Mouse (Mus musculus): Measurements from ENCODE around the gene Rin1. TPM values are rescaled to one million over a fixed set of nuclear protein-coding genes. Genes with fewer than 3 reads are reported as not detected.
A peak's percentile ranks its signal among the peaks of the same experiment; 100 is the strongest.
"Not testable (repeated sequence)": the region's sequence is repeated elsewhere in the genome, so short reads cannot be mapped to it uniquely, and the experiment has no call there.

Rin1 gene
- total RNA-seq (2021) (1 to 10 TPM; 1.2 to 1.8 TPM), polyA plus RNA-seq (2012; rRNA removed) (2.1 and 3.0 TPM in 2 replicates)
- long read RNA-seq: 0 reads

GRCm38 (mm10) chr19:5050047-5050905 is at the start of gene Rin1:
Gene Rin1, plus strand, starts transcription at chr19:5050481.
- H3K4me3 ChIP-seq: peak within 1 kb of the TSS; percentile 46
- DNase-seq: peak; percentile 68 to 76
- H3K79me2 ChIP-seq (replicated peaks; ENCODE audit: control insufficient read depth, insufficient read depth, low read length): no peaks in the 10 kb centered on the region
- TF ChIP-seq CTCF (IDR thresholded peaks at IDR 0.05) (peak; percentile 82), EP300 (IDR thresholded peaks at IDR 0.05; ENCODE audit: insufficient read depth, low read depth, low read length) (no peak), POLR2A (IDR thresholded peaks at IDR 0.05; ENCODE audit: insufficient read depth, low read depth, low read length) (peak; percentile 57)
- WGBS: 21% methylated on average over 14 of the region's 14 CpGs
- intact Hi-C loops (cut with DNase I): loop anchor here (1.0 kb wide), 1 partner anchor 23 kb away; no protein-coding TSS in a partner anchor
- peaks cover 4% of the 10 kb centered on the region for H3K4me1 ChIP-seq (ENCODE audit: control insufficient read depth, insufficient read depth, low read length)
- no peaks in the 10 kb centered on the region for H3K36me3 ChIP-seq (ENCODE audit: control insufficient read depth, insufficient read depth, low read length)
- peak within 1 kb of the TSS; percentile 56 for H3K9ac ChIP-seq (ENCODE audit: low read depth, low read length)
- H3K27ac ChIP-seq: peak within 1 kb of the TSS; percentile 67
- H3K27me3 ChIP-seq (ENCODE audit: control insufficient read depth, insufficient read depth, low read length): no peaks in the 10 kb centered on the region

DNA sequence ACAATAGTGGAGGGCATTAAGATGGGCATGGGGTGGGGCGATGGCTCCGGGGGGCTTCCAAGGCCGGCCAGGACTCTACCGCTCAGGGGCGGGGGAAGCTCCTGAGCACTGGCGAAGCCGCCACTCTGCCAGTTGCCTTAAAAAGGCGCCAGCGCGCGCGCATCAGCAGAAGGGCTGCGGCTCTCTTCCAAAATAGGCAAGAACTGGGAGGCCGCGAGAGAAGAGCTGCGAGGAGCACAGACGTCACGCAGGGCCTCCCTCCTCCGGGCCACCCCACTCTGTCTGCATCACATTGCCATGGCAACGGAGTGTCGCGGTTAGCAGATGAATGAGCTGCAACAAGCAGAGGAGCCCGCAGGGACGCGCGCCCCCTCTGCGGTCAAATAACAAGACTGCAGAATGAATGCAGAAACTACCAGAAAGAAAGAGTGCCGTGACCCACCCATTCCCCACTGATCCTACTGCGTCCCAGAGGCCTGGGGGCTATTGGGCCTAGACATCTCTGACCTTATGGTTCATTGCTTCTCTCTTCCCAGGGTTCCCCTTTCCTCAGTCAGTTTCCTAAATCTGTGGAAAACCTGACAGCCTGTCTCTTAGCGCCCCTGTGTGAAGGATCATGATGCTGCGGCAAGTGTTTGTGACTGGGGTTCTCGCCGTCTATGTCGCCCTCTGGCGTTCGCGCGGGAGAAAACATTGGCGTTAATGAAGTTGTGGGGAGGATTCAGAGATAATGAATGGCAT is 48.4 kb upstream of the Rin1 start:
- peak; percentile 75 to 81 for DNase-seq
- under 1% methylated on average over 39 of the region's 39 CpGs for WGBS
- TF ChIP-seq EP300 (IDR thresholded peaks at IDR 0.05; ENCODE audit: insufficient read depth, low read depth, low read length) (peak; percentile 92), CTCF (IDR thresholded peaks at IDR 0.05) (peak; percentile 85), POLR2A (IDR thresholded peaks at IDR 0.05; ENCODE audit: insufficient read depth, low read depth, low read length) (no peak)
- Histone ChIP-seq H3K27me3 (ENCODE audit: control insufficient read depth, insufficient read depth, low read length) (no peaks in the 10 kb centered on the region), H3K4me3 (0 out of 2 replicates have a peak overlapping the region, but pooled peaks have one; percentile 3), H3K36me3 (ENCODE audit: control insufficient read depth, insufficient read depth, low read length) (no peaks in the 10 kb centered on the region), H3K79me2 (replicated peaks; ENCODE audit: control insufficient read depth, insufficient read depth, low read length) (no peaks in the 10 kb centered on the region), H3K9ac (ENCODE audit: low read depth, low read length) (no peak overlapping the region), H3K27ac (no peak overlapping the region), H3K4me1 (ENCODE audit: control insufficient read depth, insufficient read depth, low read length) (no peaks in the 10 kb centered on the region)
- intact Hi-C loops (cut with DNase I): loop anchor here (1.0 to 10.0 kb wide), 3 partner anchors 21 to 247 kb away; partner anchors contain the start of genes Mrpl11 and Rbm4b

DNA sequence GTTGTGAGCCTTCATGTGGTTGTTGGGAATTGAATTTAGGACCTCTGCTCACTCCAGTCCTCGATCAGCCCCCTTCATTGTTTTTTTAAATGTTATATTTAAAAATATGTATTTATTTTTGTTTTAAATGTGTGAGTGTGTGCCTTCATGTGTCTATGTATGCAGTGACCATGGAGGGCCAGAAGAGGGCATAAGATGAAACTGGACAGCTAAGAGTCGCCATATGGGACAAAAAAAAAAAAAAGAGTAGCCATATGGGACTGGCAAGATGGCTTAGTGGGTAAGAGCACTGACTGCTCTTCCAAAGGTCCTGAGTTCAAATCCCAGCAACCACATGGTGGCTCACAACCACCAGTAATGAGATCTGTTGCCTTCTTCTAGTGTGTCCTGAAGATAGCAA is 46.6 kb upstream of the Rin1 start:
- not testable (repeated sequence) for H3K4me3 ChIP-seq; H3K36me3 ChIP-seq (ENCODE audit: control insufficient read depth, insufficient read depth, low read length); H3K4me1 ChIP-seq (ENCODE audit: control insufficient read depth, insufficient read depth, low read length); H3K9ac ChIP-seq (ENCODE audit: low read depth, low read length); H3K27me3 ChIP-seq (ENCODE audit: control insufficient read depth, insufficient read depth, low read length); H3K27ac ChIP-seq; DNase-seq; H3K79me2 ChIP-seq (replicated peaks; ENCODE audit: control insufficient read depth, insufficient read depth, low read length)
- intact Hi-C loops (cut with DNase I): loop anchor here (10.0 kb wide), 1 partner anchor 249 kb away; the partner anchor contains the start of gene Rbm4b
- TF ChIP-seq CTCF (IDR thresholded peaks at IDR 0.05): peak; percentile 25
- WGBS: 49% methylated on average over 2 of the region's 2 CpGs

DNA sequence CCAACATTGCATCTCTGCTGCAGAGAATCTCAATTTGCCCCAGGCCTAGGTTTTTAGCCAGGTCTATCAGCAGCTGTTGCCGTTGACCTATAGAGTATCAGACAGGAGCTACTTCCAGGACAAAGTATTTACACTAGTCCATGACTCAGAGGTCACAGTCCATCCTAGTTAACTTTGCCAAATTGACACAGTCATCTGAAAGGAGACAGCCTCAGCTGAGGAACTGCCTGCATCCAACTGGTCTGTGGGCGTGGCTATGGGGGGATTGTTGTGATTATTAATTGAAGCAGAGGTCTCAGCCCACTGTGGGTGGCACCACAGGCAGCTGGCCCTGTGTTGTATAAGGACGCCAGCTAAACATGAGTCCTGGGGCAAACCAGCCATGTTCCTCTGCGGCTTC is 45.4 kb upstream of the Rin1 start:
- no peak for DNase-seq
- no peak overlapping the region for H3K27ac ChIP-seq
- H3K4me3 ChIP-seq: no peak overlapping the region
- no peak overlapping the region for H3K9ac ChIP-seq (ENCODE audit: low read depth, low read length)
- no peaks in the 10 kb centered on the region for H3K27me3 ChIP-seq (ENCODE audit: control insufficient read depth, insufficient read depth, low read length)
- no peaks in the 10 kb centered on the region for H3K79me2 ChIP-seq (replicated peaks; ENCODE audit: control insufficient read depth, insufficient read depth, low read length)
- WGBS: 58% methylated on average over 4 of the region's 4 CpGs
- intact Hi-C loops (cut with DNase I): loop anchor here (10.0 kb wide), 1 partner anchor 250 kb away; the partner anchor contains the start of gene Rbm4b
- TF ChIP-seq POLR2A (IDR thresholded peaks at IDR 0.05; ENCODE audit: insufficient read depth, low read depth, low read length): no peak
- TF ChIP-seq EP300 (IDR thresholded peaks at IDR 0.05; ENCODE audit: insufficient read depth, low read depth, low read length): no peak
- TF ChIP-seq CTCF (IDR thresholded peaks at IDR 0.05): no peak
- H3K36me3 ChIP-seq (ENCODE audit: control insufficient read depth, insufficient read depth, low read length): no peaks in the 10 kb centered on the region
- no peaks in the 10 kb centered on the region for H3K4me1 ChIP-seq (ENCODE audit: control insufficient read depth, insufficient read depth, low read length)

GRCm38 (mm10) chr19:5013138-5013537 is 37.1 kb upstream of the Rin1 start:
- WGBS: 24% methylated on average over 8 of the region's 8 CpGs

More at GRCm38 (mm10) chr19:5013138-5013537, 37.1 kb upstream of the Rin1 start:
- H3K27ac ChIP-seq: no peak overlapping the region
- peaks cover 1% of the 10 kb centered on the region for H3K4me1 ChIP-seq (ENCODE audit: control insufficient read depth, insufficient read depth, low read length)
- DNase-seq: no peak
- H3K79me2 ChIP-seq (replicated peaks; ENCODE audit: control insufficient read depth, insufficient read depth, low read length): no peaks in the 10 kb centered on the region
- H3K9ac ChIP-seq (ENCODE audit: low read depth, low read length): no peak overlapping the region
- H3K36me3 ChIP-seq (ENCODE audit: control insufficient read depth, insufficient read depth, low read length): no peaks in the 10 kb centered on the region
- H3K4me3 ChIP-seq: no peak overlapping the region
- intact Hi-C loops (cut with DNase I): no loop called here
- H3K27me3 ChIP-seq (ENCODE audit: control insufficient read depth, insufficient read depth, low read length): no peaks in the 10 kb centered on the region
- TF ChIP-seq POLR2A (IDR thresholded peaks at IDR 0.05; ENCODE audit: insufficient read depth, low read depth, low read length) (no peak), CTCF (IDR thresholded peaks at IDR 0.05) (no peak), EP300 (IDR thresholded peaks at IDR 0.05; ENCODE audit: insufficient read depth, low read depth, low read length) (no peak)

Measured in heart, adult 2 months (tissue).